Mouse (Mus musculus): ENCODE results near the gene Syf2. TPM values are rescaled to one million over a fixed set of nuclear protein-coding genes. Genes with fewer than 3 reads are reported as not detected.

Syf2 gene
- polyA plus RNA-seq (2012; rRNA removed): 2.4 and 9.2 TPM in 2 replicates

DNA sequence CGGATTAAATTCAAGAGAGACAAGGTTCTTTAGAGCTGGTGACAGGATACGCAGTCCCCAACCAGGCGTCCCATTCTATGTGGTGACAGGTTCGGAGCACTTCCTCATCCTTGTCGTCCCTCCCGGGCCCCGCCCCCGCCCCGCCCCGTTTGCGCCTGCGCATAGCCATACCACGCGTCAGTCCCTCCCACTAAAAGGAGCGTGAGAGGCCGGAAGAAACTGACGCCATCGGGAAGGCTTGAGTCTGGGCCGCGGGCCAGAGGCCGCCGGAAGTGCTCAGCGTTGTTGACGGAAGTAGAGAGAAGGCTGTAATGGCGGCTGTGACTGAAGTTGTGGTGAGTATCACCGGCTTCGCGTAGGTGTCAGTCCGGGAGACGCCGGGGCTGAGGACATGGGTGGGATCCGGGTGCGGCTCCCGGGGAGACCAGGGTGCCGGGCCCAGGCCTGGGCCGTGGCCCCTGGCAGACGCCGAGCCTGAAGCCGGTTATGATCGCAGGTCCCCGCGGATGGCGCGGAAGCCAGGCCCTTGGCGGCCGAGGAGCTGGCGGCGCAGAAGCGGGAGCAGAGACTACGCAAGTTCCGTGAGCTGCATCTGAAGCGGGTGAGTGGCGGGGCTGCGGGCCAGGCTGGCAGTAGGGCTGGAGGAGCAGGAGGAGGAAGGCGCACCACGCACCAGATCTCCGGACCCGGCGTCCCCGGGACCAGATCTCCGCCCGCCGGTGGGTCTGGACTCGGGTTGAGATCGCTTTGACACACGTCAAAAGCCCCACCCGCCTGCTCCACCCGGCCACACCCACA is at the start of gene Syf2:
TSS of gene Syf2 (plus strand) at position 215 of the 798 bp plus-strand sequence.
- Histone ChIP-seq H3K4me1 (ENCODE audit: control insufficient read depth, insufficient read depth, insufficient read length, low read length) (0 out of 2 replicates have a peak, but pooled peaks cover under 1% of the 10 kb centered on the region), H3K27ac (ENCODE audit: insufficient read depth, low read depth, low read length) (peak within 1 kb of the TSS; percentile 79), H3K4me3 (ENCODE audit: low read depth, low read length) (peak within 1 kb of the TSS; percentile 84), H3K27me3 (ENCODE audit: control insufficient read depth, insufficient read depth, low read length) (no peaks in the 10 kb centered on the region), H3K36me3 (ENCODE audit: control insufficient read depth, insufficient read depth, low read length) (peaks cover 52% of the 10 kb centered on the region)
- TF ChIP-seq POLR2A (IDR thresholded peaks at IDR 0.05; ENCODE audit: low read depth, low read length) (peak; percentile 81), CTCF (IDR thresholded peaks at IDR 0.05; ENCODE audit: extremely low read depth, insufficient read length, insufficient replicate concordance, low read depth, low read length) (no peak)
- WGBS: under 1% methylated on average over 68 of the region's 68 CpGs

DNA sequence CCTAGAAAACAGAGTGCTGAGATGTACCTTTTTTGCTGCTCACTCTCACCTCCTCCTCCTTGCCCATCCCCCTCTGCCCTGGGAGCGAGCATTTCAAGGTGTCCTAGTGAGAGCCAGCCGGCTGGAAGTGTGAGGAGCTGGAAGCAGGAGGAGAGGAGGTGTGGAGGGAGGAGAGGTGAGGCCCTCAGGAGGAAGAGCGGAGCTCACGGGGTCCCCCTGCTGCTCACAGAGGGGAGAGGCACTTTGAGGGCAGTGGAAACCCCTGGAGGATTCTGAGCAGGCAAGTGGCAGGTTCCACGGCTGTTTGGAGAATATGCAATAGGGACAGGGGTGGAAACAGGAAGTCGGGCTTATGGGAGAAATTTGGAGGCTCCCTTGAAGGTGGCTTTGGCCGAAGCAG is 47.4 kb upstream of the Syf2 start:
- Histone ChIP-seq H3K36me3 (ENCODE audit: control insufficient read depth, insufficient read depth, low read length) (no peaks in the 10 kb centered on the region), H3K4me1 (ENCODE audit: control insufficient read depth, insufficient read depth, insufficient read length, low read length) (0 out of 2 replicates have a peak, but pooled peaks cover 5% of the 10 kb centered on the region), H3K27me3 (ENCODE audit: control insufficient read depth, insufficient read depth, low read length) (no peaks in the 10 kb centered on the region), H3K4me3 (ENCODE audit: low read depth, low read length) (no peak overlapping the region), H3K27ac (ENCODE audit: insufficient read depth, low read depth, low read length) (no peak overlapping the region)
- 26% methylated on average over 7 of the region's 7 CpGs for WGBS
- no peak for TF ChIP-seq POLR2A (IDR thresholded peaks at IDR 0.05; ENCODE audit: low read depth, low read length)
- peak; percentile 77 for TF ChIP-seq CTCF (IDR thresholded peaks at IDR 0.05; ENCODE audit: extremely low read depth, insufficient read length, insufficient replicate concordance, low read depth, low read length)

DNA sequence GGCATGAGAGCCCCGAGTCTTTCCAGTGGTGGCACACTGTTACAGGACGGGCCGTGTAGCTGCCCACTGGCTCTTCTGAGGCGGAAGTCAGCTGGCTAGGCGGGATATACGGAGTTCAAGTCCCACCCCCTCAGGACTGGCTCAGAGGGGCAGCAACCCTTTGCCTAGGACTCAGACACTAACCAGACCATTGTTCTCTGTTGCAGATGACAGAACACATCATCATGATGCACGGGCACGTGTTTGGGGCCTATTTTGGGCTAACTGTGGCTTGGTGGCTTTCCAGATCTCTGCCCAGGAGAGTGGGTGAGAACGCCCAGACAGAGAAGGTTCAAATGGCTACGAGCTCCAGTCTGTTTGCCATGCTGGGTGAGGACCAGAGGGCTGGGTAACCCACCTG is 46.9 kb upstream of the Syf2 start:
- 0 out of 2 replicates have a peak, but pooled peaks cover 5% of the 10 kb centered on the region for H3K4me1 ChIP-seq (ENCODE audit: control insufficient read depth, insufficient read depth, insufficient read length, low read length)
- H3K27me3 ChIP-seq (ENCODE audit: control insufficient read depth, insufficient read depth, low read length): no peaks in the 10 kb centered on the region
- H3K4me3 ChIP-seq (ENCODE audit: low read depth, low read length): no peak overlapping the region
- H3K36me3 ChIP-seq (ENCODE audit: control insufficient read depth, insufficient read depth, low read length): no peaks in the 10 kb centered on the region
- 79% methylated on average over 10 of the region's 10 CpGs for WGBS
- TF ChIP-seq CTCF (IDR thresholded peaks at IDR 0.05; ENCODE audit: extremely low read depth, insufficient read length, insufficient replicate concordance, low read depth, low read length): no peak
- TF ChIP-seq POLR2A (IDR thresholded peaks at IDR 0.05; ENCODE audit: low read depth, low read length): no peak
- H3K27ac ChIP-seq (ENCODE audit: insufficient read depth, low read depth, low read length): no peak overlapping the region

DNA sequence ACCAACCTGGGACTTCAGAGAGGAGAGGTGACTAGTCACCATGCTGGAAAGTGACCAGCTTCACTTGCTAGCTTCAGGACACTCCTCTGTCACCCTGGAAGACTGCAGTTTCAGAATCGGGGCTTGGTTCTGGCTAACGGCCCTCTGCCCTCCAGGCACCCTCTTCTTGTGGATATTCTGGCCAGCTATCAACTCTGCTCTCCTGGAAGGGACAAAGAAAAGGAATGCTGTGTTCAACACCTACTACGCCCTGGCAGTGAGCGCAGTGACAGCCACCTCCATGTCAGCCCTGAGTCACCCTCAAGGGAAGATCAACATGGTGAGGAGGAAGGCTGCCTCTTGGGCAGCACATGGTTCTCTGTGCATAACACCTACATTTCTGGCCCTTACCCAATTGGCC is 46.3 kb upstream of the Syf2 start:
- WGBS: 84% methylated on average over 4 of the region's 4 CpGs

DNA sequence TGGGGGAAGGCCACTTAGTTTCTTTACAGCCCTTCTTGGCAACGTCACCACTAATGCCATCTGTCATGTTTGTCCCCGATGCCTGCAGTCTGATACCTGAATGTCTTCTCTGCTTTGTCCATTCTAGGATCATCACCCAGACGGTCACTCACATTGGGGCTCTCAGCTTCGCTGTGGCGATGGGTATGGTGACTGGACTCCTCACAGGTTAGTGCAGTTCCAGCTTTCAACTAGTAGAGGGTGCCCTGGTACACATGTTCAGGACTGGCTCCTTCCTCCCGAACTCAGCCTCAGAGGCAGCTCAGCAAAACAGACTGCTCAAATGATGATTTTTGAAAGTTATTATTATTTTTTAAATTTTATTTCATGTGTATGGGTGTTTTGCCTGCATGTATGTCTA is 38.6 kb upstream of the Syf2 start:
- Histone ChIP-seq H3K4me3 (ENCODE audit: low read depth, low read length) (no peak overlapping the region), H3K4me1 (ENCODE audit: control insufficient read depth, insufficient read depth, insufficient read length, low read length) (no peaks in the 10 kb centered on the region), H3K27me3 (ENCODE audit: control insufficient read depth, insufficient read depth, low read length) (no peaks in the 10 kb centered on the region), H3K27ac (ENCODE audit: insufficient read depth, low read depth, low read length) (no peak overlapping the region), H3K36me3 (ENCODE audit: control insufficient read depth, insufficient read depth, low read length) (peaks cover 12% of the 10 kb centered on the region)
- 57% methylated on average over 6 of the region's 6 CpGs for WGBS
- TF ChIP-seq CTCF (IDR thresholded peaks at IDR 0.05; ENCODE audit: extremely low read depth, insufficient read length, insufficient replicate concordance, low read depth, low read length) (no peak), POLR2A (IDR thresholded peaks at IDR 0.05; ENCODE audit: low read depth, low read length) (no peak)

More for the DNA sequence above, 46.3 kb upstream of the Syf2 start:
- no peak overlapping the region for H3K27ac ChIP-seq (ENCODE audit: insufficient read depth, low read depth, low read length)
- no peaks in the 10 kb centered on the region for H3K36me3 ChIP-seq (ENCODE audit: control insufficient read depth, insufficient read depth, low read length)
- H3K27me3 ChIP-seq (ENCODE audit: control insufficient read depth, insufficient read depth, low read length): no peaks in the 10 kb centered on the region
- no peak overlapping the region for H3K4me3 ChIP-seq (ENCODE audit: low read depth, low read length)
- TF ChIP-seq CTCF (IDR thresholded peaks at IDR 0.05; ENCODE audit: extremely low read depth, insufficient read length, insufficient replicate concordance, low read depth, low read length) (no peak), POLR2A (IDR thresholded peaks at IDR 0.05; ENCODE audit: low read depth, low read length) (no peak)
- 0 out of 2 replicates have a peak, but pooled peaks cover 5% of the 10 kb centered on the region for H3K4me1 ChIP-seq (ENCODE audit: control insufficient read depth, insufficient read depth, insufficient read length, low read length)

DNA sequence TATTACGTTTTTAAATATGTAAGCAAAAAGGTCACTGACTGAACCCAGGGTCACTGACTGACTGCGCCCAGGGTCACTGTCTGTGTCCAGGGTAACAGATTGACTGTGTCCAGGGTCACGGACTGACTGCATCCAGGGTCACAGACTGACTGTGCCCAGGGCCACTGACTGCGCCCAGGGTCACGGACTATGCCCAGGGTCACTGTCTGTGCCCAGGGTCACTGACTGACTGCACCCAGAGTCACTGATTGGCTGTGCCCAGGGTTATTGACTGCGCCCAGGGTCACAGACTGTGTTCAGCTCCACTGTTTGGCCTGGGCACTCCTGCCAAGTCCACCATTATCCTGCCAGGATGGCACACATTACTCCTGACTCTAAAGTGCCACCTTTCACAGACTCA is 33.4 kb upstream of the Syf2 start:
- WGBS: 90% methylated on average over 6 of the region's 6 CpGs
- H3K36me3 ChIP-seq (ENCODE audit: control insufficient read depth, insufficient read depth, low read length): peaks cover 44% of the 10 kb centered on the region
- TF ChIP-seq CTCF (IDR thresholded peaks at IDR 0.05; ENCODE audit: extremely low read depth, insufficient read length, insufficient replicate concordance, low read depth, low read length): no peak
- TF ChIP-seq POLR2A (IDR thresholded peaks at IDR 0.05; ENCODE audit: low read depth, low read length): no peak

DNA sequence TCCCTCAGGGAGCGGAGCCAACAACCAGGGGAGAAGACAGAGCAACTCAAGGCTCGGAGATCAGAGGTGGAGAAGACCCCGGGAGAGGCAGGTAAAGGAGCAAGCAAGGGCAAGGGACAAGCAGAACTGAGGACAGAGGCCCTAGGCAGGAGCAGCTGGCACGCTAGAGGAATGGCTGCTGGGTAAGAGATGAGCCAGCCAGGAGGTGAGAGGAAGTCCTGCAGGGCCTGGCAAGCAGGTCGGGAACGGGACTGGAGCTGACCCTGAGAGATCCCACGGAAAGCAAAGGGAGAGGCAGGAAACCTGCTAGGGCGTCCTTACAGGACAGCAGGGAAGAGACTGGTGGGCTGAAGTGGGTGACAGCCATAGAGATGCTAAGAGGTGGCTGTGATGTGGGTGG is 29.6 kb upstream of the Syf2 start:
- peaks cover 73% of the 10 kb centered on the region for H3K36me3 ChIP-seq (ENCODE audit: control insufficient read depth, insufficient read depth, low read length)
- no peak for TF ChIP-seq CTCF (IDR thresholded peaks at IDR 0.05; ENCODE audit: extremely low read depth, insufficient read length, insufficient replicate concordance, low read depth, low read length)
- no peak for TF ChIP-seq POLR2A (IDR thresholded peaks at IDR 0.05; ENCODE audit: low read depth, low read length)
- H3K4me1 ChIP-seq (ENCODE audit: control insufficient read depth, insufficient read depth, insufficient read length, low read length): no peaks in the 10 kb centered on the region
- no peak overlapping the region for H3K27ac ChIP-seq (ENCODE audit: insufficient read depth, low read depth, low read length)
- WGBS: 94% methylated on average over 8 of the region's 8 CpGs
- no peak overlapping the region for H3K4me3 ChIP-seq (ENCODE audit: low read depth, low read length)
- H3K27me3 ChIP-seq (ENCODE audit: control insufficient read depth, insufficient read depth, low read length): no peaks in the 10 kb centered on the region

More for the DNA sequence above, 33.4 kb upstream of the Syf2 start:
- H3K27ac ChIP-seq (ENCODE audit: insufficient read depth, low read depth, low read length): no peak overlapping the region
- no peaks in the 10 kb centered on the region for H3K27me3 ChIP-seq (ENCODE audit: control insufficient read depth, insufficient read depth, low read length)
- no peak overlapping the region for H3K4me3 ChIP-seq (ENCODE audit: low read depth, low read length)
- no peaks in the 10 kb centered on the region for H3K4me1 ChIP-seq (ENCODE audit: control insufficient read depth, insufficient read depth, insufficient read length, low read length)
